Mouse (Mus musculus) MEL (cell line): ENCODE results near the gene Smok2b. TPM values are rescaled to one million over a fixed set of nuclear protein-coding genes. Genes with fewer than 3 reads are reported as not detected.
"Not testable (repeated sequence)": the region's sequence is repeated elsewhere in the genome, so short reads cannot be mapped to it uniquely, and the experiment has no call there.

Experiments used
- DNase-seq: peaks from one replicate; pipeline ENCODE4 v3.0.0; 2011; ENCODE audit warnings: low read depth, low spot score
- H3K27ac ChIP-seq: 2 replicates; pipeline ENCODE4 v1.5.1; 2012; ENCODE audit warnings: low read depth, mild to moderate bottlenecking, control low read depth, low read length, moderate library complexity; ENCODE audit not compliant: control insufficient read depth
- H3K27me3 ChIP-seq, 2 experiments: fragments of 150-350 bp in 1 of 2; sonication (generic) in 1 of 2; 2 replicates each; pipeline ENCODE4 v1.6.1; 2012; ENCODE audit warnings: low read length in 2 of 2, mild to moderate bottlenecking in 2 of 2, improper control_type of control experiment in 1 of 2, moderate library complexity in 1 of 2; ENCODE audit not compliant: insufficient read depth in 2 of 2, control insufficient read depth in 1 of 2
- H3K36me3 ChIP-seq, 2 experiments: 2 replicates each; pipeline ENCODE4 v1.6.1; 2012 to 2014; ENCODE audit warnings: low read length in 2 of 2, improper control_type of control experiment in 1 of 2, inconsistent platforms in 1 of 2, mild to moderate bottlenecking in 1 of 2; ENCODE audit not compliant: insufficient read depth in 2 of 2, control insufficient read depth in 1 of 2
- H3K4me1 ChIP-seq, 2 experiments: fragments of 150-350 bp in 1 of 2; sonication (generic) in 1 of 2; 2 replicates each; pipeline ENCODE4 v1.6.1; 2012; ENCODE audit warnings: low read length in 2 of 2, improper control_type of control experiment in 1 of 2, mild to moderate bottlenecking in 1 of 2; ENCODE audit not compliant: insufficient read depth in 2 of 2, control insufficient read depth in 1 of 2
- H3K4me3 ChIP-seq, 2 experiments: fragments of 150-350 bp in 1 of 2; sonication (generic) in 1 of 2; 2 replicates each; pipeline ENCODE4 v1.5.1; 2012; ENCODE audit warnings: low read depth in 2 of 2, low read length in 2 of 2, mild to moderate bottlenecking in 2 of 2, moderate library complexity in 2 of 2, control low read depth in 1 of 2, improper control_type of control experiment in 1 of 2; ENCODE audit not compliant: control insufficient read depth in 1 of 2, insufficient read depth in 1 of 2
- H3K79me2 ChIP-seq: 2 replicates; pipeline ENCODE4 v1.6.1; 2012; ENCODE audit warnings: mild to moderate bottlenecking, low read length, moderate library complexity; ENCODE audit not compliant: control insufficient read depth, poor library complexity, insufficient read depth
- H3K9ac ChIP-seq: 2 replicates; pipeline ENCODE4 v1.6.1; 2012; ENCODE audit warnings: low read depth, mild to moderate bottlenecking, control low read depth, low read length, moderate library complexity; ENCODE audit not compliant: control insufficient read depth, poor library complexity, severe bottlenecking
- H3K9me3 ChIP-seq: fragments of 150-350 bp; sonication (generic); replicated peaks from 2 replicates; pipeline ENCODE4 v1.6.1; 2012; ENCODE audit warnings: mild to moderate bottlenecking, low read length, improper control_type of control experiment, moderate library complexity; ENCODE audit not compliant: insufficient read depth
- polyA plus RNA-seq, 2 experiments: library from polyadenylated mRNA; stranded (reverse) in 1 of 2; unstranded in 1 of 2; fragments of >175 nt in 1 of 2; fragments of >200 nt in 1 of 2; gene quantifications; 2 replicates each; pipeline versions ENCODE4 v1.2.1 to v1.2.4; 2012; ENCODE audit warnings: low replicate concordance in 2 of 2, low read depth in 1 of 2; ENCODE audit not compliant: insufficient read length in 2 of 2, insufficient read depth in 1 of 2, missing spikeins in 1 of 2
- total RNA-seq: library from RNA; depleted of rRNA; stranded (reverse); fragments of 300-350 nt; gene quantifications from 2 replicates; pipeline ENCODE4 v1.2.3, GENCODE M21; 2012

Gene Smok2b
- total and polyA plus RNA-seq, 3 experiments: not detected

- H3K27ac ChIP-seq, H3K9me3 ChIP-seq, DNase-seq, H3K9ac ChIP-seq, H3K4me1 ChIP-seq, H3K79me2 ChIP-seq, H3K27me3 ChIP-seq, H3K4me3 ChIP-seq, H3K36me3 ChIP-seq: not testable (repeated sequence)
Observed at GRCm38 (mm10) chr17:13190836-13191583, 39.0 kb upstream of the Smok2b start.

- not testable (repeated sequence) for H3K9me3 ChIP-seq, DNase-seq, H3K27me3 ChIP-seq, H3K4me3 ChIP-seq, H3K9ac ChIP-seq, H3K79me2 ChIP-seq, H3K4me1 ChIP-seq, H3K27ac ChIP-seq, H3K36me3 ChIP-seq
Observed at GRCm38 (mm10) chr17:13196486-13196885, 33.6 kb upstream of the Smok2b start.

GRCm38 (mm10) chr17:13198812-13199211 is 31.2 kb upstream of the Smok2b start:
- H3K9ac ChIP-seq, H3K27me3 ChIP-seq, H3K9me3 ChIP-seq, DNase-seq, H3K4me1 ChIP-seq, H3K27ac ChIP-seq, H3K36me3 ChIP-seq, H3K4me3 ChIP-seq, H3K79me2 ChIP-seq: not testable (repeated sequence)

- H3K36me3 ChIP-seq, DNase-seq, H3K9me3 ChIP-seq: not testable (repeated sequence)
Observed at GRCm38 (mm10) chr17:13199880-13200409, 30.1 kb upstream of the Smok2b start.

GRCm38 (mm10) chr17:13201551-13201950 is 28.5 kb upstream of the Smok2b start:
- not testable (repeated sequence) for H3K27me3 ChIP-seq, H3K4me3 ChIP-seq, H3K4me1 ChIP-seq, H3K9me3 ChIP-seq, H3K36me3 ChIP-seq, H3K9ac ChIP-seq, H3K27ac ChIP-seq, DNase-seq, H3K79me2 ChIP-seq

More at GRCm38 (mm10) chr17:13199880-13200409, 30.1 kb upstream of the Smok2b start:
- not testable (repeated sequence) for H3K27me3 ChIP-seq, H3K27ac ChIP-seq, H3K79me2 ChIP-seq, H3K4me3 ChIP-seq, H3K9ac ChIP-seq, H3K4me1 ChIP-seq

- H3K9ac ChIP-seq, H3K4me3 ChIP-seq, DNase-seq, H3K27ac ChIP-seq, H3K79me2 ChIP-seq, H3K36me3 ChIP-seq, H3K4me1 ChIP-seq, H3K27me3 ChIP-seq, H3K9me3 ChIP-seq: not testable (repeated sequence)
Observed at GRCm38 (mm10) chr17:13202453-13203107, 27.5 kb upstream of the Smok2b start.

- not testable (repeated sequence) for DNase-seq, H3K9me3 ChIP-seq, H3K79me2 ChIP-seq, H3K36me3 ChIP-seq, H3K4me3 ChIP-seq, H3K9ac ChIP-seq, H3K27ac ChIP-seq, H3K4me1 ChIP-seq, H3K27me3 ChIP-seq
Observed at GRCm38 (mm10) chr17:13205247-13205646, 24.8 kb upstream of the Smok2b start.
